Mouse (Mus musculus): ENCODE results near the gene Cdk14. TPM values are rescaled to one million over a fixed set of nuclear protein-coding genes. Genes with fewer than 3 reads are reported as not detected.

Gene Cdk14
- polyA plus RNA-seq, 1 experiment from 2014 or later = 35.8 TPM

DNA sequence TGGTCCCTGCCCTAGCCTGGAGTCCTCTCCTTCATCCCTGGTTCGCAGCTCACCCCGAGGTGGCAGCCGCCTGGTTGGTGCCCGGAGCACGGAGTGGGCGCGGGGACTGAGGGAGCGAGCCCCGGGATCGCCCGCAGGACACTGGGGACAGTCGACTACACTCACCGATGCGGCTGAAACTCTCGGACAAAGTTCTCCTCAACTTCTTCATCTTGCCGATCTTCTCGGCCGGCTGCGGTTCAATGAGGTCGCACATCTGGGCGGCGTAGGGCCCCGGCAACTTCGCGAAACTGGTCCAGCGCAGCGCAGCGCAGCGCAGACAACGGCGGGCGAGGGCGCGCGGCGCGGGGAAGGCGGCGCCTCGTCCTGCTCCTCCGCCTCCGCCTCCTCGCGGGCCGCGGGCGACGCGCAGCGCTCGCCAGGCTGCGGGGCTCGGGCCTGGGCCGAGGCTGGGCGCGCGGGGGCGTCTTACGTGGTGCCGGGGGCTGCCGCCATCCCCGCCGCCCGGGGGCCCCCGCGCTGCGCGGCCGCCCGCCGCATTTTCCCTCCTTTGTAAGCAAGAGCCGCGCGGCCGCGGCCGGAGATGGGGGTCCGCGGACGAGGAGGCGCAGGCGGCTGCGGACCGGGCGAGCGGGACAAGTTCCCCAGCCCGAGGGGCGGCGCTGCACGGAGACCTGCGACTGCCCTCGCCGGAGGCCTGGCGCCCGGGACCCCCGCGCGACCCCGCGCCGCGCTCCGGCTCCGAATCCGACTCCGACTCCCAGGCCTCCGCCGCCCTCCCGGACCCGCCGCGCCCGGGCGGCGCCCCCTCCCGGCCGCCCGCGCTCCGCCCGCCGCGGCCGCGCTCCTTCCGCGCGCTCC lies 40.0 kb downstream of the Cdk14 start:
- ATAC-seq (ENCODE audit: low FRiP score) = peak; percentile 97

GRCm38 (mm10) chr5:5379501-5379869 lies 40.6 kb downstream of the Cdk14 start:
- peaks cover 29% of the 10 kb centered on the region for H3K4me1 ChIP-seq (replicated peaks)
- peak overlapping the region; percentile 80 for H3K4me2 ChIP-seq
- peak overlapping the region; percentile 92 for H3K9ac ChIP-seq
- H3K4me3 ChIP-seq = peak overlapping the region; percentile 69
- H3K9me3 ChIP-seq = no peaks in the 10 kb centered on the region
- no peaks in the 10 kb centered on the region for H3K27me3 ChIP-seq
- ATAC-seq (ENCODE audit: low FRiP score) = no peak
- no peaks in the 10 kb centered on the region for H3K36me3 ChIP-seq
- under 1% methylated on average over 14 of the region's 14 CpGs for WGBS
- peak overlapping the region; percentile 96 for H3K27ac ChIP-seq

More for the DNA sequence above, 40.0 kb downstream of the Cdk14 start:
- H3K4me3 ChIP-seq = peak overlapping the region; percentile 69
- H3K9ac ChIP-seq = peak overlapping the region; percentile 92
- H3K27ac ChIP-seq = peak overlapping the region; percentile 96
- H3K27me3 ChIP-seq = no peaks in the 10 kb centered on the region
- H3K36me3 ChIP-seq = no peaks in the 10 kb centered on the region
- no peaks in the 10 kb centered on the region for H3K9me3 ChIP-seq
- peaks cover 29% of the 10 kb centered on the region for H3K4me1 ChIP-seq (replicated peaks)
- under 1% methylated on average over 83 of the region's 128 CpGs for WGBS
- H3K4me2 ChIP-seq = peak overlapping the region; percentile 80

DNA sequence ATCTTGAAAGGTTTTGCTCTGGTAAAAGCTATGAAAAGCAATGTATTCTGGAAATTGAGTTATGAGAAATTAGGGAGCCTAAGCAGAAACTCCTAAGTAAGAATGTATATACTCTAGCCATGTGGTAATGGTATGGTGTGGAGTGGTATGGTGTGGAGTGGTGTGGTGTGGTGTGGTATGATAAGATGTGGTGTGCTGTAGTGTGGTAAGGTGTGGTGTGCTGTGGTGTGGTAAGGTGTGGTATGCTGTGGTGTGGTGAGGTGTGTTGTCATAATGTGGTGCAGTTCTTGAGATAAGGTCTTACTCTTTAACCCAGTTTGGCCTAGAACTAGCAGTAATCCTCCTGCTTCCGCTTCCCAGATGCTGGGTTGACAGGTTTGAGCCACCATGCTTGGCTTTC lies 45.7 kb downstream of the Cdk14 start:
- 100% methylated on average over 1 of the region's 1 CpGs for WGBS
- H3K9me3 ChIP-seq = no peaks in the 10 kb centered on the region
- H3K4me3 ChIP-seq = no peak overlapping the region
- H3K4me1 ChIP-seq (replicated peaks) = peaks cover 52% of the 10 kb centered on the region
- no peaks in the 10 kb centered on the region for H3K36me3 ChIP-seq
- no peak overlapping the region for H3K4me2 ChIP-seq
- H3K27me3 ChIP-seq = no peaks in the 10 kb centered on the region
- ATAC-seq (ENCODE audit: low FRiP score) = no peak
- H3K9ac ChIP-seq = no peak overlapping the region
- H3K27ac ChIP-seq = no peak overlapping the region

- Histone ChIP-seq H3K27me3 (no peaks in the 10 kb centered on the region), H3K4me1 (replicated peaks) (peaks cover 44% of the 10 kb centered on the region), H3K9me3 (no peaks in the 10 kb centered on the region), H3K27ac (peak overlapping the region; percentile 70), H3K4me2 (no peak overlapping the region), H3K4me3 (no peak overlapping the region), H3K9ac (no peak overlapping the region), H3K36me3 (no peaks in the 10 kb centered on the region)
- WGBS = 39% methylated on average over 7 of the region's 7 CpGs
- no peak; the same call in 1 of the 2 replicates for ATAC-seq (ENCODE audit: low FRiP score)
Measured at GRCm38 (mm10) chr5:5373541-5373940, 46.6 kb downstream of the Cdk14 start.

GRCm38 (mm10) chr5:5372936-5373335 lies 47.2 kb downstream of the Cdk14 start:
- Histone ChIP-seq H3K9me3 (no peaks in the 10 kb centered on the region), H3K36me3 (no peaks in the 10 kb centered on the region), H3K4me3 (no peak overlapping the region), H3K9ac (no peak overlapping the region), H3K4me1 (replicated peaks) (peaks cover 39% of the 10 kb centered on the region), H3K27ac (peak overlapping the region; percentile 70; the same call in 1 of the 2 replicates), H3K4me2 (no peak overlapping the region), H3K27me3 (no peaks in the 10 kb centered on the region)
- 34% methylated on average over 5 of the region's 5 CpGs for WGBS
- ATAC-seq (ENCODE audit: low FRiP score) = 0 out of 2 replicates have a peak, but pooled peaks have one; percentile 48

DNA sequence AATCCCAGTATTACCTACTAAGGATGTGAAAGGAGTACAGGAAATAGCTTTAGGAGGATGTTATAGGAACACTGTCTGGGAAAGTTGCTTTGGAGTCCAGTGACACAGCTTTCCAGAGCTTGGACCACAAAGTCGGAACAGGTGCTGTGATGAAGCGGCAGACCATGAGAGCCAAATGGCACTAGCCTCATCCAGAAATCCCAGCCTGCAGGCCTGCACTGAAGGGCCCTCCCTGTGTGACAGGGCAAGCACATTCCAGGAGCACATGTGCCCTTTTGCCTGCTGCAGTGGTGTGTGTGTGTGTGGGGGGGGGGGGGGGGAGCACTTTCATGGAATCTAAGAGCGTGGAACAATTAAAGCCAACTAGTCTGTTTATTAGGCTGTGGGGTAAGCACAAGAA lies 47.8 kb downstream of the Cdk14 start:
- H3K36me3 ChIP-seq = no peaks in the 10 kb centered on the region
- H3K4me2 ChIP-seq = no peak overlapping the region
- no peak overlapping the region; the same call in 1 of the 2 replicates for H3K9ac ChIP-seq
- no peak overlapping the region for H3K27ac ChIP-seq
- 63% methylated on average over 3 of the region's 3 CpGs for WGBS
- H3K4me3 ChIP-seq = no peak overlapping the region
- no peaks in the 10 kb centered on the region for H3K9me3 ChIP-seq
- ATAC-seq (ENCODE audit: low FRiP score) = no peak
- no peaks in the 10 kb centered on the region for H3K27me3 ChIP-seq
- peaks cover 34% of the 10 kb centered on the region for H3K4me1 ChIP-seq (replicated peaks)

- Histone ChIP-seq H3K27me3 (no peaks in the 10 kb centered on the region), H3K27ac (no peak overlapping the region), H3K4me1 (replicated peaks) (peaks cover 23% of the 10 kb centered on the region), H3K4me3 (no peak overlapping the region), H3K4me2 (no peak overlapping the region), H3K9ac (no peak overlapping the region), H3K36me3 (no peaks in the 10 kb centered on the region), H3K9me3 (no peaks in the 10 kb centered on the region)
- WGBS = 89% methylated on average over 4 of the region's 4 CpGs
- no peak for ATAC-seq (ENCODE audit: low FRiP score)
Measured at GRCm38 (mm10) chr5:5370322-5371082, 49.6 kb downstream of the Cdk14 start.

DNA sequence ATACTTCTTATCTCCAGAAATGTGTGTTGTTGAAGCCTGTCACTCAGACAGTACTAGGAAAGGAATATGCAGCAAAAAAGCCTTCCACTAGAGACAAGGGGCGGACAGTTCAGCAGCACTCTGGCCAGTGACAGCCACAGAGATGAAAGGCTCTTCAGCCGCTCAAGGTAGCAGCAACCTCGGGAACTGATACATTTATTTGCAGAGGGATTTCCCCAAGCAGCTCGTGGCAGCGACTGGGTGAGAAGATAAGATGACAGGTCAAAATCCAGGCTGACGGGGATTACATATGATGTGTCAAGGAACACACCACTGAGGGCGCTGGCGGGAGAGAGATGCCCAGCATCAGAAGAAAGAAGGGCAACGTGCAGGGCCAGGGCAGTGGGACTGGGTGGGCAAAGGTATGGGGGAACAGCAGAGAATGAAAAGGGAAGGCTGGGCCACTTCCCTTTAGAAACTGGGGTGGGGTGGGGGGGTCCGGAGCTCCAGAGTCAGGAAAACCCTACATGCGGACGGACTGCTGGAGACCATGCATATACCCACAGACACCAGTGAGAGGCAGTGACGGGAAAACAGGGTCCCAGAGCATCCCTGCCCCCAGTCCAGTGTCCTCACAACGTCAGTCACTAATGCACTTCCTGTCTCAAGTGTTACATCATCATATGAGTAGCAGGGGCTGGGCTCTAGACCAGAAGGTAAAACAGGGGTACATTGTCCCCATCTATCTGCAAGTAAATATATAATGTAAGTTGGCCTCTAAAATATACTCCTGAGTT lies 51.5 kb downstream of the Cdk14 start:
- WGBS = 82% methylated on average over 14 of the region's 14 CpGs
- Histone ChIP-seq H3K4me3 (no peak overlapping the region), H3K27me3 (no peaks in the 10 kb centered on the region), H3K9me3 (no peaks in the 10 kb centered on the region), H3K9ac (no peak overlapping the region), H3K27ac (no peak overlapping the region), H3K4me2 (no peak overlapping the region), H3K4me1 (replicated peaks) (peaks cover 21% of the 10 kb centered on the region), H3K36me3 (no peaks in the 10 kb centered on the region)
- no peak for ATAC-seq (ENCODE audit: low FRiP score)

DNA sequence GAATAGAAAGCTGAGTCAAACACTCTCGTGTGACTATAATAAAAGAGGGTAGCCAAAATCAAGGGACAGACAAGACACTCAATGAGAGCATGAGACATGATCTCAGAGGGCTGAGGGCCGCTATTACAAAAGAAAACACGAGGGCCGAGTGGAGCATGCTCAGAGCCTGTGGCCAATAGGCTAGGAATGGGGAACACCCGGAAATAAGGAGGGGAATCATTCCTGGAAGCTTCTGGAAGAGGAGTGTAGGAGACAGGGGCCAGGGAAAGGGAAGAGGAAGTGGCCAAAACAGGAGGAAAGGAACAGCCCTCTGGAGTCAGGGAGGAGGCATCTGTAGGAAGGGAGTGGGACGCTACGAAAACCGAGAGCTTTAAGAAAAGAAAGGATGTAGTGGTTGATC lies 52.6 kb downstream of the Cdk14 start:
- no peak for ATAC-seq (ENCODE audit: low FRiP score)
- Histone ChIP-seq H3K9ac (no peak overlapping the region), H3K27ac (no peak overlapping the region), H3K27me3 (no peaks in the 10 kb centered on the region), H3K4me1 (replicated peaks) (peaks cover 18% of the 10 kb centered on the region), H3K4me3 (no peak overlapping the region), H3K36me3 (no peaks in the 10 kb centered on the region), H3K9me3 (no peaks in the 10 kb centered on the region), H3K4me2 (no peak overlapping the region)
- WGBS = 93% methylated on average over 8 of the region's 8 CpGs

- Histone ChIP-seq H3K4me3 (no peak overlapping the region), H3K9ac (no peak overlapping the region), H3K4me2 (no peak overlapping the region), H3K36me3 (peaks cover 3% of the 10 kb centered on the region; the same call in 1 of the 2 replicates), H3K9me3 (no peaks in the 10 kb centered on the region; the same call in 1 of the 2 replicates), H3K27me3 (no peaks in the 10 kb centered on the region), H3K4me1 (replicated peaks) (peaks cover 13% of the 10 kb centered on the region; the same call in 1 of the 2 replicates), H3K27ac (no peak overlapping the region)
- ATAC-seq (ENCODE audit: low FRiP score) = no peak
- WGBS = 84% methylated on average over 14 of the region's 14 CpGs
Measured at GRCm38 (mm10) chr5:5365285-5366076, 54.6 kb downstream of the Cdk14 start.

DNA sequence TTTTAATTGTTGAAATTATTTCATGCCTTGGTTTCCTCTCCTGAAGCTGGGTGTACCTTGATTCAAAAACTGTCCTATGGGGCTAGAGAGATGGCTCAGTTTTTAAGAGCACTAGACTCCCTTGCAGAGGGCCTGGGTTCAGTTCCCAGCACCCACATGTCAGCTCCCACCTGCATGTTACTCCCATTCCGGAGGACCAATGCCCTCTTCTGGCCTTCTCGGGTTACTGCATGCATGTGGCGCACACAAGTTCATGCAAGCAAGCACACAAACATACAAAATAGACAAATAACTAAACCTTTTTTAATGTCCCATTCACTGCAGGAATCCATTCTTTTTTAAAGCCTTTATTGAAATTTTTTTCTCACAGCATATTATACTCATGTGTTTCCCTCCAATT lies 58.4 kb downstream of the Cdk14 start:
- H3K4me2 ChIP-seq = no peak overlapping the region
- H3K27ac ChIP-seq = no peak overlapping the region
- ATAC-seq (ENCODE audit: low FRiP score) = no peak
- H3K9me3 ChIP-seq = no peaks in the 10 kb centered on the region; the same call in 1 of the 2 replicates
- no peaks in the 10 kb centered on the region for H3K27me3 ChIP-seq
- no peak overlapping the region for H3K9ac ChIP-seq
- no peak overlapping the region for H3K4me3 ChIP-seq
- H3K4me1 ChIP-seq (replicated peaks) = peaks cover 16% of the 10 kb centered on the region
- H3K36me3 ChIP-seq = peaks cover 3% of the 10 kb centered on the region; the same call in 1 of the 2 replicates
- WGBS = 95% methylated on average over 3 of the region's 3 CpGs

Data from hindbrain, embryonic 13.5 days (tissue).